Mouse (Mus musculus): Measurements from ENCODE around the gene Nudt5. TPM values are rescaled to one million over a fixed set of nuclear protein-coding genes. Genes with fewer than 3 reads are reported as not detected.

Gene Nudt5
- polyA plus RNA-seq, 1 experiment from 2014 or later, result 37.6 TPM

DNA sequence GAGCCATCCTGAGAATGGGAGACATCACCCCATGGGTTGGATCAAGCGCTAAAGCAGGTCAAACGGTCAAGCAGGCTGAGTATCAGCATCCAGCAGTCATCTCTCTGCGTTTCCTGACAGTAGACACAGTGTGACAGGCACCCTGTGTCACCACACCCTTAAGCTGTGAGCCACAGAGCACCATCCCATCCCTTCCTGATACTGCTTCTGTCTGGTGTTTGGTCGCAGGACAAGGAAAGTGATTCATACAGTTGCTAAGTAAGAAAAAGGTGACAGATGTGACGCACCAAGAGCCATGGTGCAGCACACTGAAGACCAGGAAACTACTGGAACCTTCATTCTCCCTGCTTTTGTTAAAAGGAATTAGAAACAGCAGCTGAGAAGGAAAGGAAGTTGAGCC, 44.0 kb downstream of the Nudt5 start:
- Histone ChIP-seq H3K4me2 (no peak overlapping the region), H3K36me3 (peaks cover 66% of the 10 kb centered on the region), H3K27ac (replicated peaks) (no peak overlapping the region), H3K4me1 (replicated peaks) (peaks cover 6% of the 10 kb centered on the region), H3K27me3 (no peaks in the 10 kb centered on the region), H3K9ac (no peak overlapping the region), H3K4me3 (no peak overlapping the region), H3K9me3 (no peaks in the 10 kb centered on the region)
- ATAC-seq (ENCODE audit: low read depth), result no peak
- WGBS, result 89% methylated on average over 5 of the region's 5 CpGs

DNA sequence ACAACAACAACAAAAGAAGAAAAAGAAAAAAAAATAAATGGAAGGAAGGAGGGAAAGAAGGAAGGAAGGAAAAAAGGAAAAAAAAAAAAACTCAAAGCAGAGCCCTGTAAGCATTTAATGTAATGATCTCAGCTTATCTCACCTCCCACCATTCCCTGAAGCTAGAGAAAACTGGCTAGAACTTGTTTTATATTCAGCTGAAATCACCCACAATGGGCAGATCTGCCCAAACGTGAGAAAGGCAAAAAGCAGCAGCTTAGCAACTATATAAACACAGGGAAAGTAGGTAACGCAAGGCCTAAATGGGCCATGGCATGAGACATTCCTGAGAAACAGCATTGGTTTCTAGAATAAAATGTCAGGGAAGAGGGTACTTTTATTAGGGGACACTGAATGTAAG, 44.6 kb downstream of the Nudt5 start:
- Histone ChIP-seq H3K9ac (no peak overlapping the region), H3K9me3 (no peaks in the 10 kb centered on the region), H3K36me3 (peaks cover 63% of the 10 kb centered on the region), H3K27ac (replicated peaks) (no peak overlapping the region), H3K27me3 (no peaks in the 10 kb centered on the region), H3K4me2 (no peak overlapping the region), H3K4me3 (no peak overlapping the region), H3K4me1 (replicated peaks) (peaks cover 10% of the 10 kb centered on the region)
- WGBS, result 85% methylated on average over 2 of the region's 2 CpGs
- no peak for ATAC-seq (ENCODE audit: low read depth)

GRCm38 (mm10) chr2:5894296-5894695, 49.5 kb downstream of the Nudt5 start:
- 0 out of 2 replicates have a peak, but pooled peaks have one; percentile 30 for ATAC-seq (ENCODE audit: low read depth)
- H3K9ac ChIP-seq, result peak overlapping the region; percentile 94
- H3K9me3 ChIP-seq, result no peaks in the 10 kb centered on the region
- peak overlapping the region; percentile 68 for H3K4me2 ChIP-seq
- H3K27me3 ChIP-seq, result no peaks in the 10 kb centered on the region
- H3K27ac ChIP-seq (replicated peaks), result no peak overlapping the region
- peaks cover 41% of the 10 kb centered on the region for H3K36me3 ChIP-seq
- H3K4me3 ChIP-seq, result peak overlapping the region; percentile 70
- peaks cover 12% of the 10 kb centered on the region for H3K4me1 ChIP-seq (replicated peaks)
- 35% methylated on average over 11 of the region's 11 CpGs for WGBS

- peaks cover 12% of the 10 kb centered on the region for H3K4me1 ChIP-seq (replicated peaks)
- peak within 1 kb of the TSS; percentile 75 for H3K27ac ChIP-seq (replicated peaks)
- H3K9me3 ChIP-seq, result no peaks in the 10 kb centered on the region
- peaks cover 40% of the 10 kb centered on the region for H3K36me3 ChIP-seq
- H3K4me2 ChIP-seq, result peak within 1 kb of the TSS; percentile 68
- ATAC-seq (ENCODE audit: low read depth), result peak; percentile 99
- H3K4me3 ChIP-seq, result peak within 1 kb of the TSS; percentile 70
- peak within 1 kb of the TSS; percentile 94 for H3K9ac ChIP-seq
- no peaks in the 10 kb centered on the region for H3K27me3 ChIP-seq
- under 1% methylated on average over 62 of the region's 62 CpGs for WGBS
These were observed 50.2 kb downstream of the Nudt5 start, which contains the start of gene Sec61a2 for GRCm38 (mm10) chr2:5894843-5895570. Gene Sec61a2, minus strand, starts transcription at chr2:5895432.

DNA sequence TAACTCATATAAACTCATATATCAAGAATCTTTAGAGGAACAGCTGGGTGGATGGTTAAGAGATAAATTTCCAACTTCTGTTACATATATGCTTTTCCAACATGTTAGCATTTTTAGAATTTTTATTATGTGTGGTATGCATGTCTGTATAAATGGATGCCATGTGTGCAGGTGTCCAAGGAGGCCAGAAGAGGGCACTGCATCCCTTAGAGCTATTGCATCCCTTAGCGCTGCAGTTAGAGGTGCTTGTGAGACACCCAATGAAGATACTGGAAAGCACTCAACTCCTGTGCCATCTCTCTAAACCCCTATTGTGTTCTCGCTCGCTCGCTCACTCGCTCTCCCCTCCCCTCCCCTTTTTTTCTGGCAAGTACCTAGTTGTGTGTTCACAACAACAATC, 55.3 kb downstream of the Nudt5 start:
- Histone ChIP-seq H3K27ac (replicated peaks) (no peak overlapping the region), H3K4me1 (replicated peaks) (no peaks in the 10 kb centered on the region), H3K9me3 (no peaks in the 10 kb centered on the region), H3K36me3 (peaks cover 48% of the 10 kb centered on the region), H3K27me3 (no peaks in the 10 kb centered on the region), H3K9ac (no peak overlapping the region), H3K4me3 (no peak overlapping the region), H3K4me2 (no peak overlapping the region)
- no peak for ATAC-seq (ENCODE audit: low read depth)
- WGBS, result 54% methylated on average over 5 of the region's 5 CpGs

- H3K9me3 ChIP-seq, result no peaks in the 10 kb centered on the region
- no peak overlapping the region for H3K9ac ChIP-seq
- H3K4me3 ChIP-seq, result no peak overlapping the region
- H3K4me1 ChIP-seq (replicated peaks), result no peaks in the 10 kb centered on the region
- no peak for ATAC-seq (ENCODE audit: low read depth)
- 33% methylated on average over 5 of the region's 5 CpGs for WGBS
- H3K27me3 ChIP-seq, result no peaks in the 10 kb centered on the region
- peaks cover 27% of the 10 kb centered on the region for H3K36me3 ChIP-seq
- no peak overlapping the region for H3K27ac ChIP-seq (replicated peaks)
- no peak overlapping the region for H3K4me2 ChIP-seq
These were observed 61.3 kb downstream of the Nudt5 start for GRCm38 (mm10) chr2:5906092-5906491.

GRCm38 (mm10) chr2:5906625-5907024, 61.8 kb downstream of the Nudt5 start:
- H3K9me3 ChIP-seq, result no peaks in the 10 kb centered on the region
- H3K9ac ChIP-seq, result no peak overlapping the region
- peaks cover 26% of the 10 kb centered on the region for H3K36me3 ChIP-seq
- WGBS, result 46% methylated on average over 3 of the region's 3 CpGs
- no peak overlapping the region for H3K4me2 ChIP-seq
- no peak for ATAC-seq (ENCODE audit: low read depth)
- no peak overlapping the region; the same call in 1 of the 2 replicates for H3K27ac ChIP-seq (replicated peaks)
- H3K4me1 ChIP-seq (replicated peaks), result 0 out of 2 replicates have a peak, but pooled peaks cover 3% of the 10 kb centered on the region
- no peak overlapping the region for H3K4me3 ChIP-seq
- no peaks in the 10 kb centered on the region for H3K27me3 ChIP-seq

- 60% methylated on average over 16 of the region's 16 CpGs for WGBS
- H3K4me1 ChIP-seq (replicated peaks), result 0 out of 2 replicates have a peak, but pooled peaks cover 5% of the 10 kb centered on the region
- no peaks in the 10 kb centered on the region for H3K9me3 ChIP-seq
- ATAC-seq (ENCODE audit: low read depth), result no peak
- H3K4me3 ChIP-seq, result no peak overlapping the region
- H3K27me3 ChIP-seq, result no peaks in the 10 kb centered on the region
- 0 out of 2 replicates have a peak overlapping the region, but pooled peaks have one; percentile 2 for H3K9ac ChIP-seq
- H3K4me2 ChIP-seq, result 0 out of 2 replicates have a peak overlapping the region, but pooled peaks have one; percentile 4
- peak overlapping the region; percentile 33; the same call in 1 of the 2 replicates for H3K27ac ChIP-seq (replicated peaks)
- H3K36me3 ChIP-seq, result peaks cover 16% of the 10 kb centered on the region
These were observed 66.6 kb downstream of the Nudt5 start for GRCm38 (mm10) chr2:5911282-5911965.

Other genes starting within 250 kb of the Nudt5 start
- gene Camk1d, start 130.5 kb upstream of the Nudt5 start, polyA plus RNA-seq (2015; fragmentation: Nextera tagmentation; extraction: Ambion mirVana), result 4.0 and 4.6 TPM in 2 replicates
- 284 and 308 TPM in 2 replicates for gene Cdc123, start 145 bp downstream of the Nudt5 start, polyA plus RNA-seq (2015; fragmentation: Nextera tagmentation; extraction: Ambion mirVana)
- gene Gm13199, start 17.9 kb downstream of the Nudt5 start, polyA plus RNA-seq (2015; fragmentation: Nextera tagmentation; extraction: Ambion mirVana), result 0.85 and 0.95 TPM in 2 replicates
- 106 and 111 TPM in 2 replicates for gene Sec61a2, start 50.4 kb downstream of the Nudt5 start, polyA plus RNA-seq (2015; fragmentation: Nextera tagmentation; extraction: Ambion mirVana)
- gene Dhtkd1, start 97.8 kb downstream of the Nudt5 start, polyA plus RNA-seq (2015; fragmentation: Nextera tagmentation; extraction: Ambion mirVana), result 6.3 and 6.4 TPM in 2 replicates
- 8.0 and 8.8 TPM in 2 replicates for gene Upf2, start 106.5 kb downstream of the Nudt5 start, polyA plus RNA-seq (2015; fragmentation: Nextera tagmentation; extraction: Ambion mirVana)